Mouse (Mus musculus): ENCODE data around the gene Rad9a.

DNA sequence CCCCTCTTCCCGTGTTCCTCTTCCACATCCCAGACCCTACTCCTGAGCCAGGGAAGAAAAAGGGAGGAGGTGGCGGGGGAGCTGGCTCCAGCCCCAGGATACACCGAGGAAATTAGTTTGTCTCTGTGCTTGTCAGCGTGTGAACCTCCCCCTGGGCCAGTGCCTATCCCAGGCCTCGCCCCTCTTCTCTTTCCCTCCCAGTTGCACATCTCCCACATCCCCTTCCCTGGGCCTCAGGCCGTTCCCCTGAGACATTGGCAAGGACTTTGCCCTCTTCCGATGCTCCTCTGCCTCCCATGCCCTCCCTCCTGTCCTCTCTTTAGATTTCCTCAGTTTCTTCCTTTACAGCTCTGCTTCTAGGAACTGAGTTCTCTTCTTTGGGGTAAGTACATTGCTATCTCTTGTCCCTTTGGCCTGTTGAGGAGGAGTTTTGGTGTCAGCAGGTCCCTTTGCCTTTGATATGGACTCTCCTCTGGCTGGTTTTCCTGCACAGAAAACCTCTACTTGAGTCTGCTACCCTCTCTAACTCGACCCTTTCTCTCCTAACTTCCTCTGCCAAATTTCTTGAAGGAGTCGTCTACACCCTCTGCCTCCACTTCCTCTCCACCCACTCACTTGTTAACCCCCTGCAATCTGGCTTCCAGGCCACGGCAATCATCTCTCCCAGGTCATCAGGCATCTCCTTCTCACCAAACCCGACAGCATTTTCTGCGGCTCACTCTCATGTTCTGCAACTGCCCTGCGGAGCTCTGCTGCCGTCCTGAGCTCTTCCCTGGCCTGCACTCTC lies 19.7 kb upstream of the Rad9a start:
- no peak for TF ChIP-seq FLI1 (IDR thresholded peaks at IDR 0.05; ENCODE audit: low read length)
- TF ChIP-seq GATA1 (IDR thresholded peaks at IDR 0.05; ENCODE audit: borderline replicate concordance, low read length), result no peak

Measured in megakaryocyte, embryonic 14.5 days (primary cell).